Mouse (Mus musculus) neural tube, embryonic 12.5 days (tissue): ENCODE data around the gene Tex16. TPM values are rescaled to one million over a fixed set of nuclear protein-coding genes. Genes with fewer than 3 reads are reported as not detected.

Experiments used
- ATAC-seq: fragments of 200-750 bp; cut with Nextera tagmentation; 2 replicates; pipeline ENCODE4 v1.8.0; 2017; ENCODE audit warnings: low read depth, mild to moderate bottlenecking, moderate TSS enrichment, moderate library complexity; ENCODE audit not compliant: low FRiP score
- H3K27ac ChIP-seq: fragments of 300-500 bp; sonication (generic); 2 replicates; pipeline ENCODE4 v1.5.1; 2016
- H3K27me3 ChIP-seq: fragments of 300-500 bp; sonication (generic); replicated peaks from 2 replicates; pipeline ENCODE4 v1.6.1; 2016; ENCODE audit warnings: mild to moderate bottlenecking
- H3K36me3 ChIP-seq: fragments of 300-500 bp; sonication (generic); 2 replicates; pipeline ENCODE4 v1.6.1; 2016; ENCODE audit warnings: mild to moderate bottlenecking
- H3K4me1 ChIP-seq: fragments of 300-500 bp; sonication (generic); 2 replicates; pipeline ENCODE4 v1.6.1; 2016
- H3K4me2 ChIP-seq: fragments of 300-500 bp; sonication (generic); replicated peaks from 2 replicates; pipeline ENCODE4 v1.6.1; 2016; ENCODE audit warnings: mild to moderate bottlenecking
- H3K4me3 ChIP-seq: fragments of 300-500 bp; sonication (generic); 2 replicates; pipeline ENCODE4 v1.5.1; 2016
- H3K9ac ChIP-seq: fragments of 300-500 bp; sonication (generic); 2 replicates; pipeline ENCODE4 v1.6.1; 2016; ENCODE audit warnings: mild to moderate bottlenecking
- H3K9me3 ChIP-seq: fragments of 300-500 bp; sonication (generic); 2 replicates; pipeline ENCODE4 v1.6.1; 2016; ENCODE audit warnings: mild to moderate bottlenecking
- WGBS: fragments of 180-500 bp; shearing (Covaris S2); methylation state at CpG from one replicate; pipeline ENCODE4 v1.1.7; 2016; 5-methylcytosine and 5-hydroxymethylcytosine counted together
- polyA plus RNA-seq: library from polyadenylated mRNA; unstranded; fragments of >200 nt; fragmentation: Nextera tagmentation; extraction: Ambion mirVana; gene quantifications from 2 replicates; pipeline ENCODE4 v1.2.1, GENCODE M21; 2016

The Tex16 gene
- polyA plus RNA-seq, result 2.1 and 2.4 TPM in 2 replicates

DNA sequence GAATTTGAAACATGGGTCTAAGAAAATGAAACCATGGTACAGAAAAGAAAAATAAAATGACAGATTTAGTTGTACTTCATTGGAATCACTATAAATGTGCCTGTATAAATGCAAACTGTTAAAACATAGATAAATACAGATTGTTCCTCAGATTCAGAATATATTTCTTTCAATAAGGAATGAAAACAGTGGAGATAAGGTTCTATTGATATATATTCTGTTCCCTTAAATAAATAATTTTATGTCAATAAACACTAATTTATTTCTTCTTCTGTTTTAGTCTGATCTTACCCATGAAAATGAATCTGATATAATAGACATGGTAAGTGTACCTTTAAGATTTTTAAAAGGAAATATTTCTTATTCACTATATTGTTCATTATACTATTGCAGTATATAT is at the start of gene Tex16:
Gene Tex16, plus strand, starts transcription at position 301 of the 400 bp plus-strand sequence.
- Histone ChIP-seq H3K4me3 (no peak within 1 kb of the TSS), H3K4me2 (no peak within 1 kb of the TSS), H3K4me1 (no peaks in the 10 kb centered on the region), H3K27ac (no peak within 1 kb of the TSS), H3K27me3 (no peaks in the 10 kb centered on the region), H3K9me3 (no peaks in the 10 kb centered on the region), H3K36me3 (no peaks in the 10 kb centered on the region), H3K9ac (no peak within 1 kb of the TSS)
- ATAC-seq, result no peak

DNA sequence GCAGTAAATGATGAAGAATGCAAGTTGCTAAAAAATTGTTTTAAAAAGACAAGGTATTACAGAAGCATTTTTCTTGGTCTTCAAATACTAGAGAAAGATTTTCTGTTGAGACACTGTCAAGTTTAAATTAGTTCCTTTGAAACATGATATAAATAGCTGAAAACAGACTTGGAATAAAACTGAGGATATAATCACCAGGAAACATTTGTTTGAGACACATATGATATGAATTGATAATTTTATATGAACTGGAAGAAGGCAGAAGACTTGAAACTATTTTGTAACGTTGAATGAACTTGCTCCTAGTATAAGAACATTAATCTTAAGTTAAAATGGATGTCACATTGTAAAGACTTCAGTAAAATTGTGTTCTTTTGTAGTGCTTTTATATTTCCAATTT is 11.1 kb upstream of the Tex16 start:
- ATAC-seq, result no peak
- no peak overlapping the region for H3K4me3 ChIP-seq
- H3K9me3 ChIP-seq, result no peaks in the 10 kb centered on the region
- H3K27me3 ChIP-seq, result no peaks in the 10 kb centered on the region
- 45% methylated on average over 1 of the region's 1 CpGs for WGBS
- H3K36me3 ChIP-seq, result no peaks in the 10 kb centered on the region
- no peak overlapping the region for H3K27ac ChIP-seq
- no peak overlapping the region for H3K9ac ChIP-seq
- H3K4me2 ChIP-seq, result no peak overlapping the region
- no peaks in the 10 kb centered on the region for H3K4me1 ChIP-seq

Other genes with a start within 250 kb of the Tex16 start
- gene Gm45194, start 119.6 kb upstream of the Tex16 start, polyA plus RNA-seq, result 2.2 and 2.6 TPM in 2 replicates
- gene 4933403O08Rik, start 228.0 kb downstream of the Tex16 start, polyA plus RNA-seq, result 0.31 TPM in 1 of 2 replicates, not detected in the other